Mouse (Mus musculus): ENCODE measurements around the gene Tmem88b.

Gene Tmem88b

GRCm38 (mm10) chr4:155821025-155821424, 35.4 kb upstream of the Tmem88b start:
- TF ChIP-seq POU5F1 (IDR thresholded peaks at IDR 0.05; ENCODE audit: borderline replicate concordance, low read length) = no peak
- no peak for TF ChIP-seq NANOG (IDR thresholded peaks at IDR 0.05; ENCODE audit: borderline replicate concordance, low read length)
- TF ChIP-seq CTCF (conservative IDR thresholded peaks at IDR 0.05; ENCODE audit: low read length) = no peak; the same call in 1 of the 2 replicates
- Histone ChIP-seq H3K4me1 (replicated peaks; ENCODE audit: low read depth, low read length) (peaks cover 49% of the 10 kb centered on the region), H3K36me3 (ENCODE audit: insufficient read depth, low read length) (peaks cover 99% of the 10 kb centered on the region), H3K4me3 (replicated peaks; ENCODE audit: low read length) (no peak overlapping the region), H3K9me3 (ENCODE audit: low read length) (no peaks in the 10 kb centered on the region), H3K27me3 (ENCODE audit: insufficient read depth, low read length) (no peaks in the 10 kb centered on the region)

GRCm38 (mm10) chr4:155817533-155817932, 31.9 kb upstream of the Tmem88b start:
- H3K9me3 ChIP-seq (ENCODE audit: low read length) = no peaks in the 10 kb centered on the region
- no peak for TF ChIP-seq POU5F1 (IDR thresholded peaks at IDR 0.05; ENCODE audit: borderline replicate concordance, low read length)
- no peak for TF ChIP-seq CTCF (conservative IDR thresholded peaks at IDR 0.05; ENCODE audit: low read length)
- no peak for TF ChIP-seq NANOG (IDR thresholded peaks at IDR 0.05; ENCODE audit: borderline replicate concordance, low read length)
- peaks cover 93% of the 10 kb centered on the region for H3K36me3 ChIP-seq (ENCODE audit: insufficient read depth, low read length)
- peaks cover 56% of the 10 kb centered on the region for H3K4me1 ChIP-seq (replicated peaks; ENCODE audit: low read depth, low read length)
- H3K4me3 ChIP-seq (replicated peaks; ENCODE audit: low read length) = no peak overlapping the region
- H3K27me3 ChIP-seq (ENCODE audit: insufficient read depth, low read length) = no peaks in the 10 kb centered on the region

- no peak for TF ChIP-seq POU5F1 (IDR thresholded peaks at IDR 0.05; ENCODE audit: borderline replicate concordance, low read length)
- TF ChIP-seq NANOG (IDR thresholded peaks at IDR 0.05; ENCODE audit: borderline replicate concordance, low read length) = no peak
- no peak for TF ChIP-seq CTCF (conservative IDR thresholded peaks at IDR 0.05; ENCODE audit: low read length)
Measured at GRCm38 (mm10) chr4:155812665-155813181, 27.0 kb upstream of the Tmem88b start.

GRCm38 (mm10) chr4:155811929-155812664, 26.4 kb upstream of the Tmem88b start, which contains the start of gene Ccnl2:
Gene Ccnl2 (plus strand): TSS chr4:155812489.
- no peaks in the 10 kb centered on the region for H3K27me3 ChIP-seq (ENCODE audit: insufficient read depth, low read length)
- peak within 1 kb of the TSS; percentile 94 for H3K4me3 ChIP-seq (replicated peaks; ENCODE audit: low read length)
- no peaks in the 10 kb centered on the region for H3K9me3 ChIP-seq (ENCODE audit: low read length)
- peaks cover 52% of the 10 kb centered on the region for H3K4me1 ChIP-seq (replicated peaks; ENCODE audit: low read depth, low read length)
- TF ChIP-seq NANOG (IDR thresholded peaks at IDR 0.05; ENCODE audit: borderline replicate concordance, low read length) = no peak
- no peak for TF ChIP-seq POU5F1 (IDR thresholded peaks at IDR 0.05; ENCODE audit: borderline replicate concordance, low read length)
- no peak for TF ChIP-seq CTCF (conservative IDR thresholded peaks at IDR 0.05; ENCODE audit: low read length)
- peaks cover 83% of the 10 kb centered on the region for H3K36me3 ChIP-seq (ENCODE audit: insufficient read depth, low read length)

More at GRCm38 (mm10) chr4:155812665-155813181, 27.0 kb upstream of the Tmem88b start:
- Histone ChIP-seq H3K4me3 (replicated peaks; ENCODE audit: low read length) (peak overlapping the region; percentile 94), H3K4me1 (replicated peaks; ENCODE audit: low read depth, low read length) (peaks cover 58% of the 10 kb centered on the region), H3K36me3 (ENCODE audit: insufficient read depth, low read length) (peaks cover 83% of the 10 kb centered on the region), H3K9me3 (ENCODE audit: low read length) (no peaks in the 10 kb centered on the region), H3K27me3 (ENCODE audit: insufficient read depth, low read length) (no peaks in the 10 kb centered on the region)

- TF ChIP-seq NANOG (IDR thresholded peaks at IDR 0.05; ENCODE audit: borderline replicate concordance, low read length) (no peak), POU5F1 (IDR thresholded peaks at IDR 0.05; ENCODE audit: borderline replicate concordance, low read length) (no peak), CTCF (conservative IDR thresholded peaks at IDR 0.05; ENCODE audit: low read length) (no peak)
- peaks cover 36% of the 10 kb centered on the region for H3K4me1 ChIP-seq (replicated peaks; ENCODE audit: low read depth, low read length)
- H3K36me3 ChIP-seq (ENCODE audit: insufficient read depth, low read length) = peaks cover 74% of the 10 kb centered on the region
- no peak overlapping the region for H3K4me3 ChIP-seq (replicated peaks; ENCODE audit: low read length)
- H3K27me3 ChIP-seq (ENCODE audit: insufficient read depth, low read length) = no peaks in the 10 kb centered on the region
- no peaks in the 10 kb centered on the region for H3K9me3 ChIP-seq (ENCODE audit: low read length)
Measured at GRCm38 (mm10) chr4:155807841-155808240, 22.2 kb upstream of the Tmem88b start.

GRCm38 (mm10) chr4:155803340-155804041, 17.8 kb upstream of the Tmem88b start:
- no peak for TF ChIP-seq CTCF (conservative IDR thresholded peaks at IDR 0.05; ENCODE audit: low read length)
- no peak for TF ChIP-seq POU5F1 (IDR thresholded peaks at IDR 0.05; ENCODE audit: borderline replicate concordance, low read length)
- TF ChIP-seq NANOG (IDR thresholded peaks at IDR 0.05; ENCODE audit: borderline replicate concordance, low read length) = no peak
- H3K36me3 ChIP-seq (ENCODE audit: insufficient read depth, low read length) = peaks cover 43% of the 10 kb centered on the region
- H3K4me3 ChIP-seq (replicated peaks; ENCODE audit: low read length) = peak overlapping the region; percentile 98
- H3K27me3 ChIP-seq (ENCODE audit: insufficient read depth, low read length) = no peaks in the 10 kb centered on the region
- H3K9me3 ChIP-seq (ENCODE audit: low read length) = no peaks in the 10 kb centered on the region
- peaks cover 22% of the 10 kb centered on the region for H3K4me1 ChIP-seq (replicated peaks; ENCODE audit: low read depth, low read length)

- Histone ChIP-seq H3K4me1 (replicated peaks; ENCODE audit: low read depth, low read length) (peaks cover 19% of the 10 kb centered on the region), H3K36me3 (ENCODE audit: insufficient read depth, low read length) (peaks cover 37% of the 10 kb centered on the region), H3K27me3 (ENCODE audit: insufficient read depth, low read length) (no peaks in the 10 kb centered on the region), H3K9me3 (ENCODE audit: low read length) (no peaks in the 10 kb centered on the region), H3K4me3 (replicated peaks; ENCODE audit: low read length) (peak within 1 kb of the TSS; percentile 98)
- 0 out of 2 replicates have a peak, but pooled peaks have one; percentile 9 for TF ChIP-seq CTCF (conservative IDR thresholded peaks at IDR 0.05; ENCODE audit: low read length)
- TF ChIP-seq POU5F1 (IDR thresholded peaks at IDR 0.05; ENCODE audit: borderline replicate concordance, low read length) = no peak
- no peak for TF ChIP-seq NANOG (IDR thresholded peaks at IDR 0.05; ENCODE audit: borderline replicate concordance, low read length)
Measured at GRCm38 (mm10) chr4:155802741-155803339, 17.2 kb upstream of the Tmem88b start, which contains the start of gene Mrpl20. Gene Mrpl20 (plus strand): TSS chr4:155802878.

- no peak overlapping the region for H3K4me3 ChIP-seq (replicated peaks; ENCODE audit: low read length)
- TF ChIP-seq CTCF (conservative IDR thresholded peaks at IDR 0.05; ENCODE audit: low read length) (no peak), POU5F1 (IDR thresholded peaks at IDR 0.05; ENCODE audit: borderline replicate concordance, low read length) (no peak), NANOG (IDR thresholded peaks at IDR 0.05; ENCODE audit: borderline replicate concordance, low read length) (no peak)
- peaks cover 19% of the 10 kb centered on the region for H3K4me1 ChIP-seq (replicated peaks; ENCODE audit: low read depth, low read length)
- H3K9me3 ChIP-seq (ENCODE audit: low read length) = no peaks in the 10 kb centered on the region
- no peaks in the 10 kb centered on the region for H3K27me3 ChIP-seq (ENCODE audit: insufficient read depth, low read length)
- peaks cover 29% of the 10 kb centered on the region for H3K36me3 ChIP-seq (ENCODE audit: insufficient read depth, low read length)
Measured at GRCm38 (mm10) chr4:155802075-155802474, 16.4 kb upstream of the Tmem88b start.

Measured in E14TG2a.4 (cell line).